Mouse (Mus musculus) spleen, adult 12 weeks (tissue): Measurements from ENCODE around the gene Arf4.

ENCODE experiments used
- DNase-seq: peaks from one replicate; pipeline ENCODE4 v3.0.0; 2022; ENCODE audit warnings: low spot score

Arf4 gene

DNA sequence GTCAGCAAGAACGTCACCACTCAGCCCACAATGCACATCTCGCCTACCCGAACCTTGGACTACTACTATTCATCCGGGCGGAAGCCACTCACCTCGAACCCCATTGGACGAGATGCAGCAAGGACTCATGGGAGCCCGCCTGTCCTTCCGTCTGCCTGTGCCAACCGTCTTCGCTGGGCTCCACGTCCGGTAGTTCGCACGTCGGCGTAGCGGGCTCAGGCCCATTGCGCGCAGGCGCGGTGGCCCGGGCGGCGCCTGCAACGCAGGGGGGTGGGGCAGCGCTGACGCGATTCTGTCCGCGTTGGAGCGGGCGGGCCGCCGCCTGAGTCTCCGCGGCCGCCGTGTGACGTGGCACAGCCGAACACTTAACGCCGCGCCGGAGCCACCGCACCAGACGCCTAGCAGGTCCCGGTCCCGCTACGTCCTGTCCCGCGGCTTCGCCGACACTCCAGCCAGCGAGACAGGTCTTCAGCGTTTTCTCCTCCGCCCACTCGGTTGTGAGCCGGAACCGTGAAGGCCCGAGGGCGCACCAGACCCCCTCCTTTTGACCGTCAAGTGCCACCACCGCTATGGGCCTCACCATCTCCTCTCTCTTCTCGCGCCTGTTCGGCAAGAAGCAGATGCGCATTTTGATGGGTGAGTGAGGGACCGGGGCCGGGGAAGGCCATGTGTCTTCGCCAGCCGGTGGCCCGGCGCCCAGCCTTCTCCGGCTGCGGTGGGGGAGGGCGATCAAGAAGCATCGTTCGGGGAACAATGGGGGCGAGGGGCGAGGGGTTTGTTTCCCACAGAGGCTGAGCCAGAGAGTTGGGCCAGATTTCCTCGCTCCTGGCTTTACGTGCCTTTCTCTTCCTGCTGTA is at the start of gene Arf4:
Gene Arf4 (plus strand): TSS at position 224 of the 857 bp plus-strand sequence.
- DNase-seq: peak; percentile 96

DNA sequence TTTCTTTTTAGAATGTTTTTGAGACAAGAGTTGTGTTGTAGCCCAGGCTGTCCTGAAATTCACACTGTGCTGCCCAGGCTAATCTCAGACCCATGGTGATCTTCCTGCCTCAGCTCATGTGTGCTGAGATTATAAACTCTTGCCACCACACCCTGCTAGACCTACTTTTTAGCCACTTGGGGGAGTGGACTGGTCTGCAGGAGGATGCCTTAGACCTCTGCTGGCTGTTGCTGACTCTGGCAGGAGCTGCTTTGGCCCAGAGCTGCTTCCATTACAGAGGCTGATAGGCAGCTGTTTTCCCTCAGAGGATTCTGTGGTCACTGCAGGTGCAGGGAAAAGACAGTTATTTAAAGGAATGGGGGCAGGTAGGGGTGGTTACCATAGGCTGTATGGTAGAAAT is 46.5 kb upstream of the Arf4 start:
- no peak for DNase-seq

DNA sequence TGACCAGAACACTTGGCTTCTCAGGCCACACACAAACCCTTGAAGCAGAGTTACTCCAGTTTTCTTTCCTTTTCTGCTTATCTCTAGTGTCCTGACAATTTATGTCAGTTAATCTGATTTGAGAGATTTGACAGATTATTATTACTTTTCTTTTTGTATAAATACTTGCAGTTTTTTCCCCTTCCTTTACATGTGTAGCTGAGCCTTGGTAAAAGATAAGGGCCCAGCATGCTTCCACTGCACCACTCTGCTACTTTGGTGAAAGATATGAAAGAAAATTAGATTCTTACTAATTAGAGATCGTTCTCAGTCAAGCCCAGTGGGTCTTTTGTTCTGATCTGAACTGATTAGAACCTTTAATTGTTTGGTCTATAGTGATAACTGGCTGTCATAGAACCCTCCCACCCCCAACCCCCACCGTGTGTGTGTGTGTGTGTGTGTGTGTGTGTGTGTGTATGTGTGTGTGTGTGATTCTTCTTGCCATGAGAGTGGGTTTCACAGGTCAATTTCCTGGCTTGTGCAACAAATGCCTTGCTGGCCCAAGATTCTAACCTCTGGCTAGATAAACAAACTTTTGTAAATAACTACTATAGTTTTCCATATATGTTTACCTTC is 44.5 kb upstream of the Arf4 start:
- no peak for DNase-seq

DNA sequence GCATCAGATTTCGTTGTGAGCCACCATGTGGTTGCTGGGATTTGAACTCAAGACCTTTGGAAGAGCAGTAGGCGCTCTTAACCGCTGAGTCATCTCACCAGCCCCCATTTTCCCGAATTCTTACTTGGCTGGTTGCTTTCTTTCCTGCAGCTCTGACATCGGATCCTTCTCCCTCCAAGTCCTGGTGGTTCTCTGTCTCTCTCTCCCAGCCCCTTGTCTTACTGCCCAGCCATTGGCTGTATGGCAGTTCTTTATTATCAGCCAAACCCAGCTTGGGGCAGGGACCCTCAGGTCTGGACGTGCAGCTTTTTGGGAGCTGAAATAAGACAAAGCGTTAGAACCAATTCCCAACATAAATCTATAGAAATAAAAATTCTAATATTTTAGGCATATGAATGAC is 42.7 kb upstream of the Arf4 start:
- DNase-seq: no peak

GRCm38 (mm10) chr14:26595695-26596365 is 42.0 kb upstream of the Arf4 start:
- DNase-seq: no peak

- DNase-seq: no peak
Observed at GRCm38 (mm10) chr14:26605354-26605753, 32.5 kb upstream of the Arf4 start.

DNA sequence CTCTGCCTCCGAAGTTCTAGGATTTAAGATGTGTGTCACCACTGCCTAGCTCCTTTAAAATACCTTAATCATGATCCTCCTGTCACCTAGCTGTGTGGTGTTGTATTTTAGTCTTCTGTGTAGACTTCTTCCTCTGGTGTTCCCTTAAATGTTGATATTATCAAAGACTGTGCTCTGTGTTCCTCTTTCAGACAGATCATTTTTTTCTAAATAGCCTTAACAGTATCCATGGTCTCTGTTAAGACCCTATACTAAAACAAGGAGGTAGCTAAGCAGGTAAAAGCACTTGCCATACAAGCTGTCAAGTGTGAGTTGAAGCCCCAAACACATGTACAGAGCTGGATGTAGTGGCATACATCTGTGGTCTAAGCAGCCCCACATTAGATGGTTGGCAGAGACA is 28.2 kb upstream of the Arf4 start:
- no peak for DNase-seq

DNA sequence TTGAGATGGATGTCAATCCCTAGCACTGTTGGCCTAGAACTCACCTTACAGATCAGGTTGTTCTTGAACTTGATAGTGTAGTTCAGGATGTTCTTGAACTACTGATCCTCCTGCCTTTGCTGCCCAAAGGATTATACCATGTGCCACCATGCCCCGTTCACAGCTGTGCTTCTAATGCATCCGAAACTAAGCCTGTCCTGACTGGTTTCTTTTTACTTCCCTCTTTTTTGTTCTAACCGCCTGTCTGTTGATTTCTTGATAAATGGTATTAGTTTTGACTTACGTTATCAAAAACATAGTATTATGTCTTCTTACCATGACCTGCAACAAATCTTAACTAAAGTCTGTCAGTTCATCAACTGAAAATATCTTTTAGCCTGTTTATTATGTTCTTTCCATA is 27.2 kb upstream of the Arf4 start:
- no peak for DNase-seq

GRCm38 (mm10) chr14:26625301-26625700 is 12.6 kb upstream of the Arf4 start:
- DNase-seq: no peak

- DNase-seq: no peak
Observed at GRCm38 (mm10) chr14:26626605-26627140, 11.2 kb upstream of the Arf4 start.

DNA sequence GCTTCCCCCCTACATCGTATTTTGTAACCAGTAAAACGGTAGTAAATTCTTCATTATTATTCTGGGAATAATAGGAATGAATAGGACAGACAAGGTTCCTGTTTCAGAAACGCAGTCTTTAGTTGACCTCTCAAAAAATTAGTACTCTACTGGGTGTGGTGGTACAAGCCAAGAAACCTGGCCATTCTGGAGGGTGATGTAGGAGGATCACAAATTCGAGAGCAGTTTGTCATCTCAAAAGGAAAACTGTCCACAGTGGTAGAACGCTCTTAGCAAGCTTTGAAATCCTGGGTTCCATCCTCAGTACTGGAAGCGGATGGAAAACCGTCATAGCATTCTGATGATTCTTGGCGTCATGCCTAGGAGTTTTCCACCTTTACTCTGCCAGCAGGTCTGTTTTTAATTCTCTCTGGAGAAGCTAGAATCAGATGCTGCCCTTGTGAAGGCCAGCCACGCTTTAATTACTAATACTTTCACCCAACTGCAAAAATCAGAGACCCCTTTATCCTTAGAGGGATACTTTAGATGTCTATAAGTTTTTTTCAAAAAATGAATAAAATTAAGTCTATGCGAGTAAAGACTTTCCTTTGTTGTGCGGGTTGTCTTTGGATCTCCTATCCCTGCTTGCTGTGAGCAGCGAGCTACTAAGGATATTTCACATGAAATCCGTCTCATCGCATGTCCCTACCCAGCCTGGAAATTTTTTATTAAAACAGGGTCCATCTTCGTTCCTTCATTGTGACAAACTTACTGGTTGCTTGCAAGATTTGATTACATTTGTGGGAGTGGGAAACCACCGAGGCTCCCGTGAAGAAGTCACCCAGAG is 636 bp upstream of the Arf4 start:
- no peak for DNase-seq

DNA sequence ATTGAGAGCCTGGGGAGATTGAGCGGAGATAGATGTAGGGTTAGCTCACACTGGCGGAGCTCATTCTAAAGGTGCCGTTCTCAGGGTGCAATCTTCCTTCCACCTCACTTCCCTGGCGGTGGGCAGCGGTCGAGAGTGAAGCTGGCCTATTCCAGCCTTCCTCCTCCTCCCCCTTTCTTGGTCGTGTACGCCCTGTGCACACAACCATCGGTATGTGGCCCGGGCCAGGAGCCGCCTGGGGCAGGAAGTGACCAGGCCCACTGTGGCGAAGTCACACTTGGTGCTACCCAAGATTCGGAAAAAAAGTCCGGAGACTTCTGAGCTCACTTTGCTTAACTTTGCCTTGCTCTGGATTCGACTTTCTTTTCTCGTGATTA is 822 bp downstream of the Arf4 start:
- peak; percentile 49 for DNase-seq

- no peak for DNase-seq
Observed at GRCm38 (mm10) chr14:26639251-26639650, 1.4 kb downstream of the Arf4 start.

- no peak for DNase-seq
Observed at GRCm38 (mm10) chr14:26639961-26640360, 2.1 kb downstream of the Arf4 start.

DNA sequence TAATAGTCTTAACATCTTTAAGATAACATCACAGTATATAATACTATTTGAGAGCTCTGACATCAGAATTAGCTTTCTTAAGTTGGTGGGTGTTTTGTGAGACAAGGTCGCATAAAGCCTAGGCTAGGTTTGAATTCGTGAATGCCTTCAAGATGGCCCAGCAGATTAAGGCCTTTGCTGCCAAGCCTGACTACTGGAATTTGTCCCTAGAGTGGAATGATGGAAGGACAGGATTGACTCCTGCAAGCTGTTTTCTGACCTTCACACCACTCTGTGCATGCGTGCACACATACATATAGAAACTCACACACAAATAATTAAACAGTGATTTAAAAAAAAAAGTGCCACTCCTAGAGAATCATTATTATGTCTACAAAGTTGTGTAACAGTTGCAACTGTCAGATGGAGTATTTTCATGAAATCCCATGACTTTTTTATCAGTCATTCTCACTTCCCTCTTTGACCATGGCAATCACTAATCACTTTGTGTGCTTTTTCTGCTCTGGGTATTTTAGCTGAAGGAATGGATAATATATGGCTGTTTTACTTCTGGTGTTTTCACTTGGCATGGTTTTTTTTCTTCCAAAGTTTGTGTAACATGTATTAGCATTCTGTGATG is 5.2 kb downstream of the Arf4 start:
- no peak for DNase-seq

DNA sequence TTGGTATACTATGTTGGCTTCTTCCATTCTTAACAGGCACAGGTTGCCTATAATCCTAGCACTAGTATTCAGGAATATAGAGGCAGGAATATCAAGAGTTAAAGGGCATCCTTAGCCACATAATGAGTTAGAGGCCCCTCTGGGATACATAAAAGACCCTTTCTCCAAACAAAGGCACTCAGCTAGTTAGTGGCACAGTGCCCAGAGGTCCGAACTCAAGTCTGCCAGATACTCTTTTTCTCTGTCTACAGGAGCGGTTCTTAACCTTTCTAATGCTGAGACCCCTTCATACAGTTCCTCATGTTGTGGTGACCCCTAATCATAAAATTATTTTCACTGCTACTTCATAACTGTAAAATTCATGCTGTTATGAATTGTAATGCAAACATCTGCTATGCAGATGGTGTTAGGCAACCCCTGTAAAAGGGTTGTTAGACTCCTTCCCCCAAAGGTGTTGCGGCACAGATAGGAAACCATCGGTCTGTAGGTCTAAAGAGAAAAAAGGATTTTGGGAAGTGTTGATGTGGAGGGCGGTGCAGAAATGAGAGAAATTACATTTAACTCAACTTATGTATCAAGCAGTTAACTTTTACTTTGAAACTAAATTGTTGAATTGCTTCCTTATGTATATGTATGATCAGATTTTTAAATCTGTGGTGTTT is 8.2 kb downstream of the Arf4 start:
- no peak for DNase-seq

DNA sequence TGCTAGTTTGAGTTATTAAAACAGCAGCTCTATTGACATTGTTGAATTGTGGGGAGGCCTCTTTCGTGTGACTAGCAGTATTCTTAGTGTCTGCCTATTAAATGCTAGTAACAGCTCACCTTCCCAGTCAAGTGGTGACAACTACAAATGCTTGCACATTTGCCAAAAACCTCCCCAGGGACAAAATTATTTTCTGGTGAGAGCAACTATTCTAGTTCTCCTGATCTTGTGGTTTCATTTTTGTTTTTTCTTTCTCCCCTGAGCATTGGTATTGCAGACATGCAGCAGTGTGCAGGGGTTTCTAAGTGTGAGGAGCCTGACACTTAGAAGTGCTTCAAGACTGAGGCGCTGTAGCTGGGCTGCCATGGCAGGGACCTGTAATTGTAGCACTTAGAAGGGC is 9.9 kb downstream of the Arf4 start:
- DNase-seq: no peak

GRCm38 (mm10) chr14:26651901-26652300 is 14.0 kb downstream of the Arf4 start:
- no peak for DNase-seq

DNA sequence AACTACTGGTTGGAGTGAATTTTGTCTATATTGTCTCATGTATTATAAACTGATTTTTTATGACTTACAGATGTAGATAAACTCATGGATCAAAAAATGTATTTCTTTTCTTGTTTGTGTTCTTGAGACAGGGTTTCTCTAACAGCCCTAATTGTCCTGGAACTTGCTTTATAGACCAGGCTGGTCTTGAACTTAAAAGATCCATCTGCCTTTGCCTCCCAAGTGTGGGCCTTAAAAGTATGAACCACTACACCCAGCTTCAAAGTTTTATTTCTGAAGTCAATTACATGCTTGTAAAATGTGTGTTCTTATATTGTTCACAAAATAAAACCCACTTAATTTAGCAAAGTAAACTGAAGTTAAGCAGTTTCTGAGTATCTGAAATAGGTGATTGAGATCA is 20.3 kb downstream of the Arf4 start:
- DNase-seq: no peak

GRCm38 (mm10) chr14:26660233-26660632 is 22.4 kb downstream of the Arf4 start:
- no peak for DNase-seq

- DNase-seq: no peak
Observed at GRCm38 (mm10) chr14:26662016-26662415, 24.1 kb downstream of the Arf4 start.
